Mouse (Mus musculus) limb, embryonic 15.5 days (tissue): ENCODE measurements around the gene Frem1. TPM values are rescaled to one million over a fixed set of nuclear protein-coding genes. Genes with fewer than 3 reads are reported as not detected.
A peak's percentile ranks its signal among the peaks of the same experiment; 100 is the strongest.

Source experiments
- ATAC-seq: fragments of 200-750 bp; cut with Nextera tagmentation; 2 replicates; pipeline ENCODE4 v1.8.0; 2017; ENCODE audit warnings: low read depth, moderate TSS enrichment; ENCODE audit not compliant: insufficient number of reproducible peaks, low FRiP score, low TSS enrichment
- H3K27ac ChIP-seq: fragments of 300-500 bp; sonication (generic); 2 replicates; pipeline ENCODE4 v1.5.1; 2015; ENCODE audit warnings: moderate library complexity, mild to moderate bottlenecking, inconsistent platforms
- H3K27me3 ChIP-seq: fragments of 300-500 bp; sonication (generic); 2 replicates; pipeline ENCODE4 v1.6.1; 2015; ENCODE audit warnings: inconsistent platforms
- H3K36me3 ChIP-seq: fragments of 300-500 bp; sonication (generic); 2 replicates; pipeline ENCODE4 v1.6.1; 2015; ENCODE audit warnings: inconsistent platforms
- H3K4me1 ChIP-seq: fragments of 300-500 bp; sonication (generic); 2 replicates; pipeline ENCODE4 v1.6.1; 2015; ENCODE audit warnings: inconsistent platforms
- H3K4me2 ChIP-seq: fragments of 300-500 bp; sonication (generic); 2 replicates; pipeline ENCODE4 v1.6.1; 2015; ENCODE audit warnings: mild to moderate bottlenecking, inconsistent platforms
- H3K4me3 ChIP-seq: fragments of 300-500 bp; sonication (generic); 2 replicates; pipeline ENCODE4 v1.5.1; 2015; ENCODE audit warnings: mild to moderate bottlenecking, inconsistent platforms
- H3K9ac ChIP-seq: fragments of 300-500 bp; sonication (generic); 2 replicates; pipeline ENCODE4 v1.6.1; 2015; ENCODE audit warnings: inconsistent platforms
- H3K9me3 ChIP-seq: fragments of 300-500 bp; sonication (generic); 2 replicates; pipeline ENCODE4 v1.6.1; 2016; ENCODE audit warnings: inconsistent platforms
- WGBS: fragments of 180-500 bp; shearing (Covaris S2); methylation state at CpG from one replicate; pipeline ENCODE4 v1.1.7; 2015; 5-methylcytosine and 5-hydroxymethylcytosine counted together
- polyA plus RNA-seq: library from polyadenylated mRNA; unstranded; fragments of >200 nt; fragmentation: Nextera tagmentation; extraction: Ambion mirVana; gene quantifications from 2 replicates; pipeline ENCODE4 v1.2.1, GENCODE M21; 2015

Gene Frem1
- polyA plus RNA-seq, 1 experiment from 2014 or later: 10.0 TPM

DNA sequence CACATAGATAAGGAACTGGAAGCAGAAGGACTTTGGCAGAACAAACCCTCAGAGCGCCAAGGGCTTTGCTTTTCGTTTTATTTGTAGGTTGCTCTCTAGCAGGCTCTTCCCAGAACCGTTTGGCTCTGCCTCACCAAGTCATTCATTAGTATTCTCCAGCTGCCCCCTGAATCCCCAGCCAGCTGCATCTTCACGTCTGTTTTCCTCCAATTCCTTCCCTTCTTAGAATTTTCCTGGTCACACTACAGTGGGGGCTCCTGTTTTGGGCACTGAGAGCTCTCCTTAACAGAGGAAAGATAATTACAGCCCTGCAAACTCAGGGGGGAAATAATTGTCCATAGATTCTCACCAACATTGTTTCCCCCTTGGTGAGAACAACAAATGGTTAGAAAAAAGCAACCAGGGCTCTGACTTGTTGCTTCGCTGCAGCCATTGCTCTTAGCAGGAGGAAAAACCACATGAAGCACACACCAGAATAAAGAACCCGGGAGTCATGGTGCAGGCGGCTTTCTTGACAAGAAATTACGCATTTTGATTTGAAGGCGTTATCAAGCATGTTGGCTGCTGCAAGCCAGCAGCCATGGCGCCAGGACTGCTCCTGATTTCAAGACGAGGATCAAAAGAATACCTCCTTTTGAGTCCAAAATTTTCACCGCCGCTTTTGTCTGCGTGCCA is 136.0 kb downstream of the Frem1 start:
- Histone ChIP-seq H3K4me2 (no peak overlapping the region), H3K36me3 (no peaks in the 10 kb centered on the region), H3K27me3 (no peaks in the 10 kb centered on the region), H3K9me3 (no peaks in the 10 kb centered on the region), H3K27ac (0 out of 2 replicates have a peak overlapping the region, but pooled peaks have one; percentile 14), H3K9ac (no peak overlapping the region), H3K4me1 (peaks cover 8% of the 10 kb centered on the region), H3K4me3 (no peak overlapping the region)
- ATAC-seq: no peak
- 38% methylated on average over 14 of the region's 14 CpGs for WGBS

DNA sequence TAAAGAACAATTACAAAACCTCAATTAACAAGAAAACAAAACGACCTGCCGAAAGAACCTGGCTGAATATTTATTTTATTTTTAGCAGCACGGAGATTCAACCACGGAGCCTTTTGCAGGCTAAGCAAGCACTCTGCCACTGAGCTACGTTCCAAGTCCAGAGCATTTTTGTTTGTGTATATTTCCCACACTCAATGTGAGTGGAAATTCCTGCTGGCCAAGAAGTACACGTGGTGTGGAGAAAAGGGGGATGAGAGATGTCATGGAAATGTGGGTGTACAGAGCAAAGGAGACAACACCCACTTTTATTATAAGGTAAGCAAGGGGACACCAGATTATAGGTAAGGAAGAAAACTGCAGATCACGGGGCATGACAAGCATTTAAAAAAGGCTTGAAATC is 136.6 kb downstream of the Frem1 start:
- Histone ChIP-seq H3K36me3 (no peaks in the 10 kb centered on the region), H3K9ac (no peak overlapping the region), H3K4me3 (no peak overlapping the region), H3K27ac (no peak overlapping the region), H3K9me3 (no peaks in the 10 kb centered on the region), H3K27me3 (no peaks in the 10 kb centered on the region), H3K4me2 (no peak overlapping the region), H3K4me1 (peaks cover 8% of the 10 kb centered on the region)
- no peak for ATAC-seq
- 54% methylated on average over 7 of the region's 7 CpGs for WGBS

DNA sequence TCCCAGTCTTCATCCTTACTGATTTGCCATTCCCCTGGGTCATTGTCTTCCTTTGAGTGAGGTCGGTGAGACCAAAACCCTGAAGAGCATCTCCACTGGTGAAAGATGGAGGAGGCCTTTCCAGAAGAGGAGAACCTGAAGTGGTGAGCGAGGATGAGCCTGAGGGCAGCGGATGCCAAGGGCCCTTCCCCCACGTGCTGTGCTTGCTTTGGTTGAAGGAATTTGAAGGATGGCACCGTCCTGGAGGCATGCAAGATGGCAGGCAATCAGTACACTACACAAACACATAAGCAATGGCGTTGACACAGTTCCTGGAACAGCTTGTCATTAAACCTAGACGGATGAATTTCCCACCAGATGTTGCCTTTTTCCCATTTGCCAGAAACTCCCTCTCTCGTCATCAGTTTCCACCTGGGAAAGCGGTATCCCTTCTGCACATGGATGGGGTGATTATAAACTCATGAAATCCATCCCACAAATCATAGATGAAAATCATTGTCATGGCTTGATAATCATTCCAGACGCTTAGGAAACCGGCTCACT is 137.5 kb downstream of the Frem1 start:
- 71% methylated on average over 11 of the region's 11 CpGs for WGBS
- ATAC-seq: no peak
- H3K27ac ChIP-seq: no peak overlapping the region

DNA sequence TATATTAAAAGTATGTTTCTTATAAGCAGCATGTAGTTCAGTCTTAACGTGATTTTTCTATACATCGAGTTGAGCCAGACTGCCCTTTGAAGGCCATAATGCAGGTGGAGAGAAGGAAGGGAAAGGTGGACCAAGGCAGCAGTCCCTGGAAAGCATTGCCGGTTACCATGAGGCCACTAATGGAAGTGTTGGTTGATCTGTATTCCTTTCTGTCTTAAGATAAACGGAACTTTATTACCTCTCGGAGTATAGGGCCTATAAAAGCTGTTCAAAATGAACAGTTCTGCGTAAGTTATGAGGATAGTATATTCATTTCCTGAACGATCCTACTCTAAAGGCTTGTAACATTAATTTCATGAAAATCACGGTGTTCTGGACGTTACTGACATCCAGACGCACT is 156.9 kb downstream of the Frem1 start:
- Histone ChIP-seq H3K9ac (no peak overlapping the region), H3K27ac (no peak overlapping the region), H3K27me3 (no peaks in the 10 kb centered on the region), H3K4me2 (no peak overlapping the region), H3K4me3 (no peak overlapping the region), H3K9me3 (no peaks in the 10 kb centered on the region), H3K4me1 (peaks cover 13% of the 10 kb centered on the region; the same call in 1 of the 2 replicates), H3K36me3 (no peaks in the 10 kb centered on the region)
- 47% methylated on average over 10 of the region's 10 CpGs for WGBS
- ATAC-seq: no peak

More for the DNA sequence above, 137.5 kb downstream of the Frem1 start:
- Histone ChIP-seq H3K27me3 (no peaks in the 10 kb centered on the region), H3K4me2 (no peak overlapping the region), H3K36me3 (no peaks in the 10 kb centered on the region), H3K4me3 (no peak overlapping the region), H3K9me3 (no peaks in the 10 kb centered on the region), H3K4me1 (peaks cover 8% of the 10 kb centered on the region), H3K9ac (no peak overlapping the region)

GRCm38 (mm10) chr4:82892247-82892646 is 159.9 kb downstream of the Frem1 start:
- 52% methylated on average over 5 of the region's 5 CpGs for WGBS
- Histone ChIP-seq H3K4me2 (no peak overlapping the region), H3K9ac (no peak overlapping the region), H3K27ac (peak overlapping the region; percentile 91), H3K9me3 (no peaks in the 10 kb centered on the region), H3K36me3 (no peaks in the 10 kb centered on the region), H3K4me1 (peaks cover 21% of the 10 kb centered on the region; the same call in 1 of the 2 replicates), H3K27me3 (no peaks in the 10 kb centered on the region), H3K4me3 (no peak overlapping the region)
- no peak for ATAC-seq

DNA sequence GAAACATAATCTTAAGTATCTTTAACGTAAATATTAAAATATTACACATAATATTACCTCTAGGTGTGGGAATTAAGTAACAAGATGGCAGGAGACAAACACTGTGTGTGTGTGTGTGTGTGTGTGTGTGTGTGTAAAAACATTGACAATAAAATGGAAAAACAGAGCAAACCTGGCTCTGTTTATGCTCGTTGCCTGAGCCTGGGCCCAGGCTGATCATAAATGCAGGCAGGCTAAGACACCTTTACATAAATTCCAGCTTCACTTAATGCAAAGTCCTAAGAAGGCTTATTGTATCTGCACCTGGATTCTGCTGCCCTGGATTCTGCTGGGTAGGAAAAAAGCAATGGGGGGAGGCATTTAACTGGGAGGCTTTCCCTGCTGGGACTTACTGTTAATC is 160.6 kb downstream of the Frem1 start:
- Histone ChIP-seq H3K36me3 (no peaks in the 10 kb centered on the region), H3K4me2 (no peak overlapping the region), H3K4me3 (no peak overlapping the region), H3K9me3 (no peaks in the 10 kb centered on the region), H3K27ac (peak overlapping the region; percentile 91), H3K27me3 (no peaks in the 10 kb centered on the region), H3K9ac (no peak overlapping the region), H3K4me1 (peaks cover 21% of the 10 kb centered on the region; the same call in 1 of the 2 replicates)
- 34% methylated on average over 2 of the region's 2 CpGs for WGBS
- peak; percentile 31 for ATAC-seq

DNA sequence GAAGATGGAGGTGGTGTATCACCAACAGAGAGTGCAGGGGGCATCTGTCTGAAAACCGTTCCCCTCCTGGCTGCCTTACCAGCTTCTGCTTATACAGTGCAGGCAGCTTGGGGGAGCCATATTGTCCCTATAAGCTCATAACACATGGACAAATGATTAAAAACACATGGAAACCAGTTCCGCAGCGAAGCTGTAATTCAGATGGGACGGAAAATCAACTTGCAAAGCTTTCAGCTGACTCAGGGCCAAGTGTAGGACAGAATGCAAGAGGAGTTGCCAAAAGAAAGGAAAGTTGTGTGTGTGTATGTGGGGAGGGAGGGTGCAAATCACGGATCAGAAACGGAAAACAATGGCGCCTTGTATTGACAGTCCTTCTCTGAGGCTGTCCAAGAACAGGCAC is 161.1 kb downstream of the Frem1 start:
- Histone ChIP-seq H3K27me3 (no peaks in the 10 kb centered on the region), H3K36me3 (no peaks in the 10 kb centered on the region), H3K4me1 (peaks cover 21% of the 10 kb centered on the region; the same call in 1 of the 2 replicates), H3K27ac (peak overlapping the region; percentile 91), H3K4me3 (no peak overlapping the region), H3K4me2 (peak overlapping the region; percentile 19; the same call in 1 of the 2 replicates), H3K9me3 (no peaks in the 10 kb centered on the region), H3K9ac (no peak overlapping the region)
- WGBS: 30% methylated on average over 7 of the region's 7 CpGs
- peak; percentile 88 for ATAC-seq

DNA sequence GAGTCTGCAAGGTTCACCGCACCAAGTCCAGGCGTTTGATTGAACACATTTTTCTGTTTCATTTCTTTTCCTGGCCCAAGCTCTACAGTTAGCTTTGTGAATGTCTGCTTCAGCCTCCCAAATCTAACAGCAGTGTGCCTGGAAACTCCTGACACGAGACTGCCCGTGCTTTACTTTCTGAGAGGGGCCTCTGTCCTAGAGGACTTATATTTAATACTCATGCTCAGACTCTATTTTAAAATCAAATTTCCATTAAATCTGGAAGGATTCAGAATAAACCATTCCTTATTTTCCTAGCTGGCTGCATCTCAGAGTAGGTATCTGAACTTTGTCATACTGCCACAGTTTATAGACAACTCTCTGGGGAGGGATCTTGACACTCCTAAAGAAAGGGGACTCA is 161.6 kb downstream of the Frem1 start:
- Histone ChIP-seq H3K36me3 (no peaks in the 10 kb centered on the region), H3K9me3 (no peaks in the 10 kb centered on the region), H3K27ac (peak overlapping the region; percentile 91), H3K4me3 (no peak overlapping the region), H3K4me2 (peak overlapping the region; percentile 19; the same call in 1 of the 2 replicates), H3K27me3 (no peaks in the 10 kb centered on the region), H3K9ac (no peak overlapping the region), H3K4me1 (peaks cover 21% of the 10 kb centered on the region; the same call in 1 of the 2 replicates)
- peak; percentile 74 for ATAC-seq
- WGBS: 34% methylated on average over 4 of the region's 4 CpGs

GRCm38 (mm10) chr4:82886148-82886547 is 166.0 kb downstream of the Frem1 start:
- Histone ChIP-seq H3K4me1 (peaks cover 31% of the 10 kb centered on the region), H3K27ac (no peak overlapping the region), H3K4me3 (no peak overlapping the region), H3K36me3 (no peaks in the 10 kb centered on the region), H3K9ac (no peak overlapping the region), H3K27me3 (no peaks in the 10 kb centered on the region), H3K4me2 (no peak overlapping the region), H3K9me3 (no peaks in the 10 kb centered on the region)
- no peak for ATAC-seq
- 69% methylated on average over 2 of the region's 2 CpGs for WGBS

DNA sequence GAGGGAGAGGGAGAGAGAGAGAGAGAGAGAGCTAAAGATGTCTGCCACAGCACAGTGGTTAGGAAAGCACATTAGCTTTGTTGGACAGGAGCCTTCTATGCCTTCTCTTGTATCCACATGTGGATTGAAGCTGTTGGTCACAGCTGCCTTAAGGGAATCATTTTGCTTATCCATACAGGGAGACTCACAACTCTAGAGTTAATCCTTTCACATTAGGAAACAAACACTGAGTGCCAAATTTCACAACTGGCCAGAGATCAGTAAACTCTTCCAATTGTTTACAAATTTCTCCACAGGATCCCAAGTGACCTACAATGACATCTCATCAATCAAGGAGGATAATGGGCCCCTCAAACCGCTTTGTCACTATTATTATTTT is 166.6 kb downstream of the Frem1 start:
- H3K27ac ChIP-seq: no peak overlapping the region
- 63% methylated on average over 1 of the region's 1 CpGs for WGBS
- no peaks in the 10 kb centered on the region for H3K9me3 ChIP-seq
- H3K9ac ChIP-seq: no peak overlapping the region
- H3K36me3 ChIP-seq: no peaks in the 10 kb centered on the region
- peaks cover 30% of the 10 kb centered on the region for H3K4me1 ChIP-seq
- no peak overlapping the region for H3K4me3 ChIP-seq
- no peak for ATAC-seq
- no peak overlapping the region for H3K4me2 ChIP-seq
- H3K27me3 ChIP-seq: no peaks in the 10 kb centered on the region

DNA sequence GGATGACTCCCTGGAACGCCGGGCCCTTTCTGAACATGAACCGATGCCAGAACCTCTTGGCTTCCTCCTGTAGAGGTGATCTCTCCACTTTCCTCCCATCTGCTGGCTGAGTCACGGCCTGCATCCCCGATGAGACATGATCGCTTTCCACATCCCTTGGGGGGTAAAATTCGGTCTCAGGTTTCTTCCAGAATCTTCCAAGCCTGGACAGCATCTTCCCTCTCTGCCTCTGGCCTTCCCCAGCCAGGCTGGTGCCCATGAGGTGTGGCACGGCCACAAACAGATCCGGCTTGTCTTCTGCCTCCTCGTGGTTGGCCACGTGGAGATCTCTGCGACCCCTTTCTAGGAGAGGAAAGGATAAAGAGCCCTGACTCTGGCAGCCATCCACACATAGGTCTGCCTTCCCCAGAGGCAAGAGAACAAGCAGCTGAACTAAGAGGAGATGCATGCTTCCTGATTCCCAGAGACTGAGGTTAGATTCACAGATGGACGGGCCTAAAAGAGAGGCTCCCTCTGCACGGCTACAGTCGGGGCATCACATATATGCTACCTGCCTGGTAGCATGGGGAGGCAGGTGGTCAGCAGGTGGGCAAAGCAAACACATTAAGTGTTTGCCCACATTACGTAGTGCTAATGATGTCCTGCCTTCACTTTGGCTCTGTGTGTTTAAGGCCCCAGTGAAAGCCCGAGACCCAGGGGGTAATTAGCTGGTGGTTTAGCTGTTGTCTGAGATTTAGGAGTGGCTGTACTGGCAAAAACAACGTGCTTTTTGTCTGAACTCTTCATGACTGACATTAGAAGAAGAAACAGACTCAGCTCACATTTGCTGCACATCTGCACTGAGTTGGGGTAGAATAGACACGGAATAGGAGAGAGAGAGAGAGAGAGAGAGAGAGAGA is 167.3 kb downstream of the Frem1 start, which contains the start of gene Cer1:
Gene Cer1, minus strand, starts transcription at position 513 of the 899 bp plus-strand sequence.
- Histone ChIP-seq H3K9ac (no peak within 1 kb of the TSS), H3K4me2 (no peak within 1 kb of the TSS), H3K36me3 (no peaks in the 10 kb centered on the region), H3K27me3 (no peaks in the 10 kb centered on the region), H3K27ac (no peak within 1 kb of the TSS; the same call in 1 of the 2 replicates), H3K9me3 (no peaks in the 10 kb centered on the region), H3K4me1 (peaks cover 24% of the 10 kb centered on the region), H3K4me3 (no peak within 1 kb of the TSS)
- no peak for ATAC-seq
- WGBS: 50% methylated on average over 18 of the region's 19 CpGs

GRCm38 (mm10) chr4:82882500-82882899 is 169.6 kb downstream of the Frem1 start:
- Histone ChIP-seq H3K36me3 (no peaks in the 10 kb centered on the region), H3K4me3 (no peak overlapping the region), H3K27ac (no peak overlapping the region), H3K4me1 (peaks cover 19% of the 10 kb centered on the region), H3K9ac (no peak overlapping the region), H3K9me3 (no peaks in the 10 kb centered on the region), H3K27me3 (no peaks in the 10 kb centered on the region), H3K4me2 (no peak overlapping the region)
- WGBS: 85% methylated on average over 9 of the region's 9 CpGs
- ATAC-seq: no peak
